Mouse (Mus musculus): Measurements from ENCODE around the gene Ddah2. TPM values are rescaled to one million over a fixed set of nuclear protein-coding genes. Genes with fewer than 3 reads are reported as not detected.

Gene Ddah2
- polyA plus RNA-seq, 1 experiment from 2014 or later = 222 TPM

DNA sequence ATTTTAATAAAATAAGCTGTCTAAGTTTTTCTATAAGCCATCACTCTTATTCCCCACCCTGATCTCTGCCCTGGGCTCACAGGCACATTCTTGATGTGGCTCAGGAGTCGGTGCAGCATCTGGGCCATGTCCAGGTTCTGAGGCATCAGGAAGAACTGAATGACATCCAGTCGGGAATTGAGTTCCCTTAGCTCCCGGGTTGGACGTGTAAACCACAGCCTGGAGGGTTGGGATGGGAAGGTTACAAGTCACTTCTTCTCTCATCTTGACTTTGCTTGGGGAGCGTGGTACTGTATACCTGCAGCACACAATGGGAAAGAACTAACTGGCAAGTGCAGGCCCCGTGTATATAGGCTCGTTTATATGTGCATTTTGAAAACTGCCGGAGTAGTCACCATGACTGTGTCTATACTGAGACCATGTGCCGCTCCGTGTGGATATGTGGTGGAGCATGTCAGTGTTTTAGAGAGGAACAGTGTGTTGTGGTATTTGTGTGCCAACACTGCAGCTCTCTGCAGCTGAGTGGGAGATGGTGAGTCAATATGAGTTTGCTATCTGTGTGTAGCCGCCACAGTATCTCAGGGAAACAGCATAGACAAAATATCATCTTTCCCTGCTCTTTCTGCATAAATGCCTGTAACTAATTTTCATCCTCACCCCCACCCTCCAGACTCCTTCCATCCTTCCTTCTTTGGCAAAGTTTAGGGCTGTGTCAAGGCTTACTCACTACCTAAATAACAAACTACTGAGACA lies 19.5 kb upstream of the Ddah2 start:
- Histone ChIP-seq H3K4me2 (ENCODE audit: low read length) (no peak overlapping the region), H3K9me3 (ENCODE audit: control insufficient read depth, low read length) (no peaks in the 10 kb centered on the region), H3K27ac (replicated peaks in 1 of 2; ENCODE audit: control insufficient read depth in 1 of 2, insufficient read depth in 1 of 2, low read depth in 2 of 2, low read length in 2 of 2) (no peak overlapping the region), H3K36me3 (ENCODE audit: control insufficient read depth, insufficient read depth, low read length) (no peaks in the 10 kb centered on the region), H3K4me1 (ENCODE audit: control insufficient read depth in 2 of 2, insufficient read depth in 2 of 2, low read length in 2 of 2) (0 out of 4 replicates have a peak, but pooled peaks cover 0 to 4% of the 10 kb centered on the region in 2 experiments), H3K4me3 (ENCODE audit: control insufficient read depth in 1 of 2, insufficient read depth in 1 of 2, low read depth in 1 of 2, low read length in 2 of 2) (no peak overlapping the region), H3K27me3 (ENCODE audit: control insufficient read depth, insufficient read depth, low read length) (no peaks in the 10 kb centered on the region), H3K9ac (ENCODE audit: low read length) (no peak overlapping the region)
- WGBS = 75% methylated on average over 11 of the region's 11 CpGs
- no peak for ATAC-seq (ENCODE audit: insufficient number of reproducible peaks, insufficient read depth, low FRiP score, low read depth)

GRCm38 (mm10) chr17:35043794-35044193 lies 15.0 kb upstream of the Ddah2 start:
- Histone ChIP-seq H3K27me3 (ENCODE audit: control insufficient read depth, insufficient read depth, low read length) (no peaks in the 10 kb centered on the region), H3K9ac (ENCODE audit: low read length) (no peak overlapping the region), H3K4me3 (ENCODE audit: control insufficient read depth in 1 of 2, insufficient read depth in 1 of 2, low read depth in 1 of 2, low read length in 2 of 2) (no peak overlapping the region), H3K36me3 (ENCODE audit: control insufficient read depth, insufficient read depth, low read length) (no peaks in the 10 kb centered on the region), H3K4me2 (ENCODE audit: low read length) (no peak overlapping the region), H3K27ac (replicated peaks in 1 of 2; ENCODE audit: control insufficient read depth in 1 of 2, insufficient read depth in 1 of 2, low read depth in 2 of 2, low read length in 2 of 2) (peak overlapping the region; percentile 14 to 61; a peak in 1 of 4 replicates), H3K4me1 (ENCODE audit: control insufficient read depth in 2 of 2, insufficient read depth in 2 of 2, low read length in 2 of 2) (peaks cover 16 to 43% of the 10 kb centered on the region in 2 experiments), H3K9me3 (ENCODE audit: control insufficient read depth, low read length) (no peaks in the 10 kb centered on the region)
- WGBS = 77% methylated on average over 4 of the region's 4 CpGs
- ATAC-seq (ENCODE audit: insufficient number of reproducible peaks, insufficient read depth, low FRiP score, low read depth) = no peak

- no peak for ATAC-seq (ENCODE audit: insufficient number of reproducible peaks, insufficient read depth, low FRiP score, low read depth)
- WGBS = 54% methylated on average over 7 of the region's 7 CpGs
- H3K9ac ChIP-seq (ENCODE audit: low read length) = peak overlapping the region; percentile 94; the same call in 1 of the 2 replicates
- peak overlapping the region; percentile 79 to 95 for H3K27ac ChIP-seq (replicated peaks in 1 of 2; ENCODE audit: control insufficient read depth in 1 of 2, insufficient read depth in 1 of 2, low read depth in 2 of 2, low read length in 2 of 2)
- H3K4me2 ChIP-seq (ENCODE audit: low read length) = peak overlapping the region; percentile 99
- H3K4me3 ChIP-seq (ENCODE audit: control insufficient read depth in 1 of 2, insufficient read depth in 1 of 2, low read depth in 1 of 2, low read length in 2 of 2) = peak overlapping the region in 1 of 2 experiments; percentile 65; a peak in 1 of 4 replicates
- H3K4me1 ChIP-seq (ENCODE audit: control insufficient read depth in 2 of 2, insufficient read depth in 2 of 2, low read length in 2 of 2) = peaks cover 24 to 51% of the 10 kb centered on the region in 2 experiments
- no peaks in the 10 kb centered on the region for H3K36me3 ChIP-seq (ENCODE audit: control insufficient read depth, insufficient read depth, low read length)
- no peaks in the 10 kb centered on the region for H3K9me3 ChIP-seq (ENCODE audit: control insufficient read depth, low read length)
- no peaks in the 10 kb centered on the region for H3K27me3 ChIP-seq (ENCODE audit: control insufficient read depth, insufficient read depth, low read length)
These were observed 13.7 kb upstream of the Ddah2 start for GRCm38 (mm10) chr17:35044904-35045806.

DNA sequence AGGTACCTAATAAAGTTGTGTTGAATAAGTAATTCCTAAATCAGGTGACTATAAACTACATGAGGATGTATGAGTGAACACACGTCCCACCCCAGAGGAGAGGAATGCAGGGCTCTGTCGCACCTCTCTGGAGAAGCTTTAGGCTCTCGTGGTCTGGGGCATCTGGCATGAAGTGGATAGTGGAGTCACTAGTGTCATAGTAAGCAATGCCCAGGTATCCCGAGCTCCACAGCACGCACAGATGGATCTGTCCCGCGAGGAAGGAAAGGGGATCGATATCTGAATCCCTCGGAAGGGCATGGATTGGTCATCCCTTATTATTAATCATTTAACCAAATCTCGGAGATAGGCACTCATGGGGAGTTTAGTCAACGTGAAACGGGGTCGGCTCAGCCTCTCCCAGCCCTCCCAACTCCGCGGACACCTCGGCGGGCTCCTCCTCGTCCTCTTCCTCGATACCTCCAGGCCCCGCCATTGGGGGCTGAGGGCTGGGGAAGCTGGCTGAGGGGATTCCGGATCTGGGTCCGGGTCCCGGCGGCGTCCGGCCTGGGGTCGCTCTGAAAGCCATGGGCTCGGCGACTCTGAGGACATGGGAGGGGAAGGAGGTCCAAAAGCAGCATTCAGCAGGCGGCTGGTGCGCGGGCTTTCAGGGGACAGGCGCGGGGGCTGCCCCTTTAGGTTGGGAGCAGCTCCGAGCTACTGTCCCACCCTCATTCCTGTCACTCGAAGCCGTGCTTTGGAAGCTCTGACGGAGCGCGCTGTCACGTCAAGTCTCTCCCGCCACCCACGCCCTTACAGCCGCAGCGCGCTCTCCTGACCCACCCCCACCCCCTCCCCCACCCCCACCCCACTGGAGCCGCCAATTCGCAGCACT lies 12.8 kb upstream of the Ddah2 start:
- Histone ChIP-seq H3K4me1 (ENCODE audit: control insufficient read depth in 2 of 2, insufficient read depth in 2 of 2, low read length in 2 of 2) (peaks cover 24 to 51% of the 10 kb centered on the region in 2 experiments), H3K4me2 (ENCODE audit: low read length) (peak overlapping the region; percentile 99)
- ATAC-seq (ENCODE audit: insufficient number of reproducible peaks, insufficient read depth, low FRiP score, low read depth) = no peak

DNA sequence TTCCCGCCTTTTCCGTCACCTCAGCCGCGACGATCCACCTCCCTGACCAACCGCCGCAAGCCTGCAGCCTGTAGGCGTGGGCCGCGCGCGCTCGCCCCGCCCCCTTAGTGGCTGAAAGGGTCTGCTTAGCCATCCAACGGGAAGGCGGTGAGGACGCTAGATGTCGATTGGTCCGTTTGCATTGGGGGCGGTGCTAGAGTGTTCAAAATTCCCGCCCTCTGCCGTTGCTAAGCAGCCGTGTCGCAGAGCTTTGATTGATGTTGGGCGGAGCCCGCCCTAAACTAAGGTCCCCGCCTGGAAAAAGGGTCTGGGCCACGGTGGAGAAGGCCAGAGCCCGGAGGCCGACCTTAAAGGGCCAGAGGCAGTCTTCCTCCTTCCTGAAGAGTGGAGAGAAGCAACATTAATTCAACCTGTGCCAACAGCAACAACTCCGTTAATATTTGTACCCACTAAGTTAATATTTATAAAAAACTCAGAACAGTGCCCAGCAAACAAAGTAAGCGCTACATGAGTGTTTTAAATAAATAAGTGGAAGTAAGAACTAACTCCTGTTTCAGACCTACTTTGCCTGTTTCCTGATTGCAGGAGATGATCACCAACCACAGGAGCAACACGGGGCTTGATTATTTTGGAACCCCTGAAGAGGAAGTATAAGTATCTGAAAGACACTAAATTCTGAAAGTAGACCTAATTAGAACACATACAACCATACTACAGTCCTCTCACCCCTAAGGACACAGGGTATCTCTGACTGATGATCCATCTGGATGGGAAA lies 12.0 kb upstream of the Ddah2 start, which contains the start of gene Msh5:
TSS of gene Msh5 (minus strand) at position 65 of the 775 bp plus-strand sequence.
- no peaks in the 10 kb centered on the region for H3K9me3 ChIP-seq (ENCODE audit: control insufficient read depth, low read length)
- H3K4me1 ChIP-seq (ENCODE audit: control insufficient read depth in 2 of 2, insufficient read depth in 2 of 2, low read length in 2 of 2) = peaks cover 24 to 51% of the 10 kb centered on the region in 2 experiments
- peak within 1 kb of the TSS; percentile 94 for H3K9ac ChIP-seq (ENCODE audit: low read length)
- no peaks in the 10 kb centered on the region for H3K27me3 ChIP-seq (ENCODE audit: control insufficient read depth, insufficient read depth, low read length)
- WGBS = 3% methylated on average over 33 of the region's 33 CpGs
- H3K4me2 ChIP-seq (ENCODE audit: low read length) = peak within 1 kb of the TSS; percentile 99
- peak within 1 kb of the TSS; percentile 87 to 99 for H3K27ac ChIP-seq (replicated peaks in 1 of 2; ENCODE audit: control insufficient read depth in 1 of 2, insufficient read depth in 1 of 2, low read depth in 2 of 2, low read length in 2 of 2)
- H3K36me3 ChIP-seq (ENCODE audit: control insufficient read depth, insufficient read depth, low read length) = no peaks in the 10 kb centered on the region
- H3K4me3 ChIP-seq (ENCODE audit: control insufficient read depth in 1 of 2, insufficient read depth in 1 of 2, low read depth in 1 of 2, low read length in 2 of 2) = peak within 1 kb of the TSS; percentile 47 to 65
- ATAC-seq (ENCODE audit: insufficient number of reproducible peaks, insufficient read depth, low FRiP score, low read depth) = peak; percentile 92

More for the DNA sequence above, 12.8 kb upstream of the Ddah2 start:
- H3K27ac ChIP-seq (replicated peaks in 1 of 2; ENCODE audit: control insufficient read depth in 1 of 2, insufficient read depth in 1 of 2, low read depth in 2 of 2, low read length in 2 of 2) = peak overlapping the region; percentile 79 to 95
- H3K9ac ChIP-seq (ENCODE audit: low read length) = peak overlapping the region; percentile 94
- peak overlapping the region; percentile 47 to 65 for H3K4me3 ChIP-seq (ENCODE audit: control insufficient read depth in 1 of 2, insufficient read depth in 1 of 2, low read depth in 1 of 2, low read length in 2 of 2)
- H3K36me3 ChIP-seq (ENCODE audit: control insufficient read depth, insufficient read depth, low read length) = no peaks in the 10 kb centered on the region
- 2% methylated on average over 48 of the region's 48 CpGs for WGBS
- H3K9me3 ChIP-seq (ENCODE audit: control insufficient read depth, low read length) = no peaks in the 10 kb centered on the region
- H3K27me3 ChIP-seq (ENCODE audit: control insufficient read depth, insufficient read depth, low read length) = no peaks in the 10 kb centered on the region

DNA sequence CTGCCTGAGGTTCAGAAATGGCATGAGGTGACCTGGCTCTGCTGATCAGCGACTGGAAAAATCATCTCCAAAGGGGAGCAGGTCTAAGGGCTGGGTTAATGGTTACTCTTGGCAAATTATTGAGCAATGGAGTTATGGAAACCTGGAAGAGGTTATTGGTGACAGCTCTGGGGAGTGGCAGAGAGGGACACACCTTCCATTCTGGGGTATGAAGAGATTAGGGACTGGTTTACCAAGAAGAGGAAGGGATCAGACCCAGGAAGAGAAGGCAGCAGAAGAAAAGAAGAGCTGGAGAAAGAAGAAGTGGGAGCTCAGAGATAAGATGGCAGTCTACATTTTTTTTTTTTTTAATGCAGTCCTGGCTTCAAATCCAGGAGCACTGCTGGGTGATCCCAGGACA lies 11.1 kb upstream of the Ddah2 start:
- peak overlapping the region; percentile 44 for H3K9ac ChIP-seq (ENCODE audit: low read length)
- H3K27ac ChIP-seq (replicated peaks in 1 of 2; ENCODE audit: control insufficient read depth in 1 of 2, insufficient read depth in 1 of 2, low read depth in 2 of 2, low read length in 2 of 2) = peak overlapping the region; percentile 87 to 99
- H3K4me2 ChIP-seq (ENCODE audit: low read length) = peak overlapping the region; percentile 75
- ATAC-seq (ENCODE audit: insufficient number of reproducible peaks, insufficient read depth, low FRiP score, low read depth) = no peak
- no peaks in the 10 kb centered on the region for H3K27me3 ChIP-seq (ENCODE audit: control insufficient read depth, insufficient read depth, low read length)
- H3K4me1 ChIP-seq (ENCODE audit: control insufficient read depth in 2 of 2, insufficient read depth in 2 of 2, low read length in 2 of 2) = peaks cover 31 to 58% of the 10 kb centered on the region in 2 experiments
- H3K9me3 ChIP-seq (ENCODE audit: control insufficient read depth, low read length) = no peaks in the 10 kb centered on the region
- H3K4me3 ChIP-seq (ENCODE audit: control insufficient read depth in 1 of 2, insufficient read depth in 1 of 2, low read depth in 1 of 2, low read length in 2 of 2) = no peak overlapping the region
- WGBS = 44% methylated on average over 1 of the region's 1 CpGs
- H3K36me3 ChIP-seq (ENCODE audit: control insufficient read depth, insufficient read depth, low read length) = peaks cover 6% of the 10 kb centered on the region
